Mouse (Mus musculus): ENCODE results near the gene Srrm3.

- TF ChIP-seq CTCF (IDR thresholded peaks at IDR 0.05; ENCODE audit: low read depth, low read length) (no peak), POLR2A (IDR thresholded peaks at IDR 0.05; ENCODE audit: borderline replicate concordance, low read depth, low read length) (no peak)
Observed at GRCm38 (mm10) chr5:135869661-135870423, 63.2 kb downstream of the Srrm3 start.
